Mouse (Mus musculus) CH12.LX (cell line): ENCODE results near the gene Ski.

Experiments used
- CHD2 ChIP-seq: IDR thresholded peaks from 2 replicates; pipeline ENCODE4 v1.6.1; 2011; ENCODE audit warnings: low read length, improper control_type of control experiment
- CTCF ChIP-seq, 2 experiments: IDR thresholded peaks in 1 of 2; conservative IDR thresholded peaks in 1 of 2; 2 replicates each; pipeline ENCODE4 v1.5.1; 2011 to 2012; ENCODE audit warnings: low read depth in 2 of 2, low read length in 2 of 2, improper control_type of control experiment in 1 of 2, inconsistent platforms in 1 of 2, mild to moderate bottlenecking in 1 of 2, moderate library complexity in 1 of 2
- POLR2A ChIP-seq: IDR thresholded peaks from 2 replicates; pipeline ENCODE4 v1.6.1; 2011; ENCODE audit warnings: low read depth, mild to moderate bottlenecking, improper control_type of control experiment, low read length

- TF ChIP-seq CTCF (conservative IDR thresholded peaks at IDR 0.05 in 1 of 2, IDR thresholded peaks at IDR 0.05 in 1 of 2; ENCODE audit: low read depth in 2 of 2, low read length in 2 of 2): no peak
- TF ChIP-seq POLR2A: no peak
- no peak for TF ChIP-seq CHD2
These were observed 7.2 kb downstream of the Ski start for GRCm38 (mm10) chr4:155215203-155215602.
